Mouse (Mus musculus): Measurements from ENCODE around the gene Gm26897. TPM values are rescaled to one million over a fixed set of nuclear protein-coding genes. Genes with fewer than 3 reads are reported as not detected.
A peak's percentile ranks its signal among the peaks of the same experiment; 100 is the strongest.

Gm26897 gene
- total RNA-seq, 2 experiments from 2014 or later = not detected

GRCm38 (mm10) chr5:111750092-111750491, 16.4 kb downstream of the Gm26897 start:
- no peak for DNase-seq

- DNase-seq = no peak
Observed at GRCm38 (mm10) chr5:111754484-111755139, 20.9 kb downstream of the Gm26897 start.

GRCm38 (mm10) chr5:111755330-111755729, 21.6 kb downstream of the Gm26897 start:
- no peak for DNase-seq

- DNase-seq = peak; percentile 38
Observed at GRCm38 (mm10) chr5:111760721-111761480, 27.2 kb downstream of the Gm26897 start.

- DNase-seq = no peak
Observed at GRCm38 (mm10) chr5:111761574-111761973, 27.9 kb downstream of the Gm26897 start.

GRCm38 (mm10) chr5:111762085-111762484, 28.4 kb downstream of the Gm26897 start:
- peak; percentile 73 for DNase-seq

- no peak for DNase-seq
Observed at GRCm38 (mm10) chr5:111765671-111766290, 32.1 kb downstream of the Gm26897 start.

- no peak for DNase-seq
Observed at GRCm38 (mm10) chr5:111766696-111767095, 33.0 kb downstream of the Gm26897 start.

GRCm38 (mm10) chr5:111770266-111770665, 36.5 kb downstream of the Gm26897 start:
- peak; percentile 74 for DNase-seq

- no peak for DNase-seq
Observed at GRCm38 (mm10) chr5:111772127-111772526, 38.4 kb downstream of the Gm26897 start.

- no peak for DNase-seq
Observed at GRCm38 (mm10) chr5:111772591-111773406, 39.1 kb downstream of the Gm26897 start.

GRCm38 (mm10) chr5:111773407-111773733, 39.6 kb downstream of the Gm26897 start:
- DNase-seq = no peak

GRCm38 (mm10) chr5:111776246-111776645, 42.5 kb downstream of the Gm26897 start:
- no peak for DNase-seq

GRCm38 (mm10) chr5:111778093-111778492, 44.4 kb downstream of the Gm26897 start:
- DNase-seq = no peak

- no peak for DNase-seq
Observed at GRCm38 (mm10) chr5:111779776-111780485, 46.2 kb downstream of the Gm26897 start.

All from gastrocnemius, postnatal 25 days (tissue).